Mouse (Mus musculus) kidney, adult 2 months (tissue): ENCODE data around the gene Slc25a18.

Experiments used
- CTCF ChIP-seq: fragments of 200-500 bp; conservative IDR thresholded peaks from 2 replicates; pipeline ENCODE4 v1.5.1; 2011; ENCODE audit warnings: low read depth, mild to moderate bottlenecking, control low read depth, low read length, moderate library complexity, mixed read lengths; ENCODE audit not compliant: insufficient read depth, insufficient read length
- POLR2A ChIP-seq: fragments of 200-500 bp; IDR thresholded peaks from one replicate; pipeline ENCODE4 v1.6.1; 2011; ENCODE audit warnings: low read depth, low read length, control low read depth

GRCm38 (mm10) chr6:120806999-120807737, 33.8 kb downstream of the Slc25a18 start:
- TF ChIP-seq POLR2A (no peak), CTCF (no peak)
